Mouse (Mus musculus) Patski (cell line): ENCODE measurements around the gene Nphs1. TPM values are rescaled to one million over a fixed set of nuclear protein-coding genes. Genes with fewer than 3 reads are reported as not detected.

ENCODE experiments used
- ATAC-seq: fragments of 100-300 bp; one replicate; pipeline ENCODE4 v1.8.0; 2021
- CTCF ChIA-PET: fragments of 350-600 bp; sonication (Branson Sonifier 250); formaldehyde crosslinking; loops from one replicate; lab custom pipeline; 2022; ENCODE audit warnings: inconsistent platforms; lab: Charles Lee
- POLR2A ChIA-PET: fragments of 350-600 bp; sonication (Branson Sonifier 250); formaldehyde crosslinking; loops from one replicate; lab custom pipeline; 2022; ENCODE audit warnings: antibody characterized with exemption, inconsistent platforms; lab: Charles Lee
- DNase-seq: peaks from one replicate; pipeline ENCODE4 v3.0.0-alpha.2; 2011; ENCODE audit warnings: low read depth, low spot score
- H3K27me3 ChIP-seq: fragments of 371-371 bp; one replicate; pipeline ENCODE4 v1.5.1; 2021
- CTCF ChIP-seq: fragments of 100-300 bp; IDR thresholded peaks from one replicate; pipeline ENCODE4 v1.5.1; 2021
- in situ Hi-C: fragments of 300-500 bp; cut with MboI; formaldehyde crosslinking; loops from 3 replicates; pipeline ENCODE4 v1.11.1; 2018; ENCODE audit warnings: low pct_unique_long_range_greater_than_20kb, mixed read lengths
- polyA plus RNA-seq: library from polyadenylated mRNA; unstranded; gene quantifications from one replicate; pipeline ENCODE4 v1.2.3, GENCODE M21; 2021

Nphs1 gene
- polyA plus RNA-seq, 1 experiment from 2014 or later, result not detected

DNA sequence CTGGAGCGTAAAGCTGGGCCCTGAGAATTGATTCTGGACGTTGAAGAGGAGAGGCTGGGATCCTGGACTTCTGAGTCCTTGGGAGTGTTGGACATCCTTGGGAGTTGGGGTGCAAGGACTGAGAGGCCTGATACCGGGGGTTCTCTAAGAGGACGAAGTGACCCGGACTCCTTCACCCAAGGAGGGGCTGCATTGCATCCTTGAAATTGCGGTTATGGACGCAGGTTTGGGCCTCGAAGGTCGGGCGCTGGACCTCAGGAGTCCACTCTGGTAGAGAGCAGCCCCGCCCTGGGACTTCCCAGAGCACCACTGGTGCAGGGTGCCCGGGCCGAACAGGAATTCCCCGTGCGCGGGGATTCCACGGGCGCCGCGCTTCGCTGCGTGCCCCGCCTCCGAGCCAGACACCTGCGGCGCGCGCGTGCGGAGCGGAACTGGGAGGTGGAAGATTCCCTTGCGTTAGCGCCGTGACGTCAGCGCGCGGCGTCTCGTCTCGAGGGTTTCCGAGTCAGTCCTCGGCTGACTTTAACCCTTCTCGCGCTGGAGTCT is 36.2 kb upstream of the Nphs1 start:
- peak; percentile 25 for DNase-seq
- POLR2A ChIA-PET, result interaction anchor here (0.6 kb wide), 1 partner anchor 9 kb away, joined by 6 read pairs; no protein-coding TSS in a partner anchor
- peak; percentile 55 for ATAC-seq
- no peak for TF ChIP-seq CTCF
- CTCF ChIA-PET, result interaction anchor here (0.6 kb wide), 1 partner anchor 85 kb away, joined by 3 read pairs; no protein-coding TSS in a partner anchor
- in situ Hi-C loops, result no loop called here
- H3K27me3 ChIP-seq, result no peaks in the 10 kb centered on the region

DNA sequence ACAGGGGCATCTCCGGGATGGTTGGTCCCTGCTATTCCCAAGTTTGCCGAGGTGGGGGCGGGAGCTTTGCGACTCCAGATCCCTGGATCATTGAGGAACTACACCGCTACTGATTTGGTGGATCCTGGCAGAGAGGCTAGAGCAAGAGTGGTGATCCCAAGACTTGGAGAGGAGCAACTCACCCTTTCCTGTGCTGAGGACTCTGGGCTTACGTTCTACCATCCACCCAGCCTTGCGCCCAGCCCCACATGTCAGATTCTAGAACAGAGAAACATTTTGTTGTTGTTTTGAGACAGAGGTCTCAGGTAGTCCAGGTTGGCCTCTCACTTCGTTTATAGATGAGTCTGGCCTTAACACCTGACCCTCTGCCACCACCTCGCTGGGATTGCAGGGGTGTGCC is 35.6 kb upstream of the Nphs1 start:
- ChIA-PET CTCF (no interaction called here), POLR2A (interaction anchor here (0.6 kb wide), 1 partner anchor 8 kb away, joined by 6 read pairs; no protein-coding TSS in a partner anchor)
- no peak for TF ChIP-seq CTCF
- ATAC-seq (peak; percentile 28), DNase-seq (no peak)
- in situ Hi-C loops, result no loop called here
- no peaks in the 10 kb centered on the region for H3K27me3 ChIP-seq

DNA sequence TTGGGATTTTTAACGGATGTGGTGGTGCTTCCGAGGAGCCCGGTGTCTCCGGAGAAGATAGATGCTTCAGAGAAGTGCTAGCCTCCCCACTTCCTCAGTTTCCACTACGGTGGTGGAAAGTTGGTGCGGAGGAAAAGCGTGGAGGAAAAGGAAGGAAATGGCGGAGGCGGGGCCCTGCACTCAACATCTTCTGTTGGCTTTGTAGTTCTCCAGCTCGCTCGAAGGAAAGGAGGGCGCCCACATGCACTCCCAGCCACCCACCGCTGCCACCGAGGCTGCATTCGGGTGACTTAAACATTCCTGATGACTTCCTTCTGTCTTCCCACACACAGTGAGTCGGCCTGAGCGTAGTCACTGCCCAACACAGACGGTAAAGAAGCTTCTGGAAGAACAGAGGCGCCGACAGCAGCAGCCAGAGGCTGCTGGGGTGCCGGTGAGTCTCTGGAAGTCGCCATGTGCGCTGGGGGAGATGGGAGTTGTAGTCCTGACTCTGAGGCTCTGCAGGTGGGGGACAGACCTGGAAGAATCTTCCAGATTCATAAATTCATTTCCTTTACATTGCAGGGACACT is 35.0 kb upstream of the Nphs1 start:
- no peak for TF ChIP-seq CTCF
- DNase-seq, result no peak
- no peak for ATAC-seq
- ChIA-PET POLR2A (no interaction called here), CTCF (no interaction called here)
- no peaks in the 10 kb centered on the region for H3K27me3 ChIP-seq
- in situ Hi-C loops, result no loop called here

DNA sequence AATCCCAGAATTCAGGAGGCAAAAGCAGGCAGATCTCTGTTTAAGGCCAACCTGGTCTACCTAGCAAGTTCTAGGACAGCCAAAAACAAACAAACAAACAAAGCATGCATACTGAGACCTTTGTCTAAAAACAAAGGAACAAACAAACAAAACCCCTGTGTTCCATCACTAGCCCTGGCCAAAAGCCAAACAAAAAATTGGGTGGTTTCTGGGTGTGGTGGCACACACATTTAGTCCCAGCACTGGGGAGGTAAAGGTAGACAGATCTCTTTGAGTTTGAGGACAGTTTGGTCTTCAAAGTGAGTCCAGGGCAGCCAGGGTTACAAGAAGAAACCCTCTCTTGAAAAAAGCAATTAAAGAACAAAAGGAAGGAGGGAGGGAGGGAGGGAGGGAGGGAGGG is 28.8 kb upstream of the Nphs1 start:
- ATAC-seq (no peak), DNase-seq (no peak)
- ChIA-PET POLR2A (no interaction called here), CTCF (interaction anchor here (1.6 kb wide), 1 partner anchor 34 kb away, joined by 3 read pairs; no protein-coding TSS in a partner anchor)
- H3K27me3 ChIP-seq, result no peaks in the 10 kb centered on the region
- in situ Hi-C loops, result loop anchor here (5.0 kb wide), 2 partner anchors 47 to 77 kb away; no protein-coding TSS in a partner anchor
- TF ChIP-seq CTCF, result no peak

DNA sequence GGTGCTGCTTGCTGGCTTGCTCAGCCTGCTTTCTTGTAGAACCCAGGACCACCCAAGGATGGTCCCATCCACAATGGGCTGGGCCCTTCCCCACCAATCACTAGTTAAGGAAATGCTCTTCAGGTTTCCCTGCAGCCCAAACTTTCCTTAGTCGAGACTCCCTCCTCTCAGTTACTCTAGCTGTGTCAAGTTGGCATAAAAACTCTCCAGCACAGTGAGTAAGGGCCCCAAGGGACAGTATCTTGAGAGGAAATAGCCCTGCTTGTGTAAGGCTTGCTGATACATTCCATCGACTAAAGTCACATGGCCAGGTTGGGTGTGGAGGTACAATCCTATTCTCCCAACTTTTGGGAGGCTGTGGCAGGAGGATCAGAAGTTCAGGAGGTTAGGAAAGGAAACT is 27.9 kb upstream of the Nphs1 start:
- TF ChIP-seq CTCF, result no peak
- ChIA-PET CTCF (interaction anchor here (1.5 to 1.6 kb wide), 2 partner anchors 35 to 82 kb away, joined by 3 to 7 read pairs; no protein-coding TSS in a partner anchor), POLR2A (interaction anchor here (0.9 kb wide), 1 partner anchor 95 kb away, joined by 3 read pairs; no protein-coding TSS in a partner anchor)
- no peaks in the 10 kb centered on the region for H3K27me3 ChIP-seq
- ATAC-seq (no peak), DNase-seq (no peak)
- in situ Hi-C loops, result loop anchor here (10.0 kb wide), 1 partner anchor 95 kb away; no protein-coding TSS in a partner anchor

DNA sequence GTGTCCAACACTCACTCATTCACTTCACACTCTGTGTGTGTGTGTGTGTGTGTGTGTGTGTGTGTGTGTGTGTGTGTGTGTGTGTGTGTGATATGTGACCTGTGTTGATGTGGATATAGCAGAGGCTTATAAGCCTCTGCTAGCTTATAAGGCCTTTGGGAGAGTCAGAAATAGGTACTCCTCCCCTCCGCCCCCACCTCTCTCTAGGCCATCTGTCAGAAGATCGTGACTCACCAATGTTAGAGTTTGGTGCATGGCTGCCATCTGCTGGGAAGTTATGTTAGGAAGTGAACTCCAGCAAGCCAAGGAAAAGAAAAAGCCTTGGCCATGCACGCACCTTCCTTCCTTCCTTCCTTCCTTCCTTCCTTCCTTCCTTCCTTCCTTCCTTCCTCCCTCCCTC is 26.3 kb upstream of the Nphs1 start:
- ATAC-seq, result no peak
- no peak for TF ChIP-seq CTCF
- in situ Hi-C loops, result loop anchor here (10.0 kb wide), 1 partner anchor 97 kb away; no protein-coding TSS in a partner anchor
- no peaks in the 10 kb centered on the region for H3K27me3 ChIP-seq
- POLR2A ChIA-PET, result no interaction called here
- DNase-seq, result no peak
- CTCF ChIA-PET, result interaction anchor here (0.6 to 1.5 kb wide), 5 partner anchors 58 to 95 kb away, joined by 3 to 7 read pairs (median 4); partner anchors contain the start of gene Lrfn3

DNA sequence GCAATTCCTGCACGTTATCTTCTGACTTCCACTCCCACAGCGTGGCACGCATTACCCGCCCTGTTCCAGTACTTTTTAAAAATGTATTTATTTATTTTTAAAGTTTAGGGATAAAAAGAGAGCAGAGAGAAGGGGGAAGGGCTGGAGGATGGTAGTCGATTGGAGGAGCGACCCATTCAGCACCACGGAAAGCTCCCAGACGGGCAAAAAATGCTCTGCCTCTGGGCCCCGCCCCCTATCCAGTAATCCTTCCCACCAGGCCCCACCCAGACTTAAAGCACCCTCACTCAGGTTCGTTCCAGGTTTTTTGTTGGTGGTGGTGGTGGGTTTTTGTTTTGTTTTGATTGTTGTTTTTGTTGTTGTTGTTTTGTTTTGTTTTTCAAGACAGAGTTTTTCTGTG is 23.9 kb upstream of the Nphs1 start:
- in situ Hi-C loops, result loop anchor here (10.0 kb wide), 1 partner anchor 99 kb away; no protein-coding TSS in a partner anchor
- no peaks in the 10 kb centered on the region for H3K27me3 ChIP-seq
- ChIA-PET CTCF (interaction anchor here (1.1 to 3.1 kb wide), 2 partner anchors 88 to 98 kb away, joined by 3 to 10 read pairs; no protein-coding TSS in a partner anchor), POLR2A (no interaction called here)
- ATAC-seq, result no peak
- no peak for DNase-seq
- TF ChIP-seq CTCF, result no peak

DNA sequence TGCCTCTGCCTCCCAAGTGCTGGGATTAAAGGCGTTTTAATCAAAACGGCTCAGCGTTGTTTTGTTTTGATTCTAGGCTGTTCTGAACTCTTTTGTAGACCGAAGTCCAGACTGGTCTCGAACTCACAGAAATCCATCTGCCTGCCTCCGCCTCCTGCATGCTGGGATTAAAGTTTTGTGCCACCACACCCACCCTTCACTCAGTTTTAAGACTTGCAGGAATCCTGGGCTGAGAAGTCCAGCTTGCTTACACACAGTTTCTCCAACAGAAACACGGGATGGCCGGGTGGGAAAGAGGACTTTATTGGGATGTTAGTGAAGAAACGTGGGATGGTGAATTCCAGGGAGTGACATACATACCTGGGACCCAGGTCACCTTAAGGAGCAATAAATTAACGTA is 23.4 kb upstream of the Nphs1 start:
- no peaks in the 10 kb centered on the region for H3K27me3 ChIP-seq
- POLR2A ChIA-PET, result no interaction called here
- in situ Hi-C loops, result loop anchor here (5.0 to 10.0 kb wide), 2 partner anchors 38 to 100 kb away; no protein-coding TSS in a partner anchor
- CTCF ChIA-PET, result interaction anchor here (1.1 to 3.1 kb wide), 2 partner anchors 88 to 98 kb away, joined by 3 to 10 read pairs; no protein-coding TSS in a partner anchor
- ATAC-seq, result no peak
- TF ChIP-seq CTCF, result no peak
- DNase-seq, result no peak

DNA sequence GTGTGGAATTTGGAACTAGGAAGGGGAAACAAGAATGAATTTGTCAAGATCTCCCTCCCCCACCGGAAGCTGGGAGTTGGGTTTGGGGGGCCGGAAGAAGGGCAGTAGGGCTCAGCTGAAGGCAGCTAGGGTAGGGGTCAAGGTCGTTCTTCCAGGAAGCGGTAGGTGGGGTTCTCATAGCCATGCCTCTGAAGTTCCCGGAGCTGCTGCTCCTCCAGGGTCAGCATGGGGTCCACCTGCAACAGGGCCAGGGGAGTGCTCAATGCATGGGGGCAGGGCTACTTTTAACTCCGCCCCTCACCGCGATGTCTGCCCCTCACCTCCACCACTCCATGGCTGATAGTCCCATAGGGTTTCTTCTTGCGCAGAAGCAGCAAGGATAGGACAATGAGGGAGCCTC is 23.0 kb upstream of the Nphs1 start:
- ATAC-seq, result no peak

DNA sequence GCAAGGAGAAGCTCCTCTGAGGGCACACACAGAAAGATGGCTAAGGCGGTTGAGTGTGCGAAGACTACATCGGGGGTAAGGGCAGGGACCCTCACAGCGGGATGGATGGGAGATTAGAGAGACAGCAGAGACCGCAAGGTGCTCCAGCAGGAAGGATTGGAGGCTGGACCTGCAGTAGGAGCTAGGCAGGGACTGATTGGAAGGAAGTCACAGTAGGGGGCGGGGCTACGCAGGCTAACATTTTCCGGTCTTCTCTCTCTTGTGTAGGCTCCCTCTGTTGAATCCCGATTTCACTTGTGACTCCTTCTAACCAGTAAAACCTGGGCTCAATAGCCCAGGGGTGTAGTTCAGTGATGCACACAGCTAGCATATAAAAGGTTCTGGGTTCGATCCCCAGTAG is 21.2 kb upstream of the Nphs1 start:
- TF ChIP-seq CTCF, result no peak
- no peaks in the 10 kb centered on the region for H3K27me3 ChIP-seq
- DNase-seq, result no peak
- ChIA-PET CTCF (interaction anchor here (1.0 kb wide), 1 partner anchor 100 kb away, joined by 3 read pairs; no protein-coding TSS in a partner anchor), POLR2A (no interaction called here)
- in situ Hi-C loops, result loop anchor here (5.0 to 10.0 kb wide), 2 partner anchors 35 to 102 kb away; no protein-coding TSS in a partner anchor
- no peak for ATAC-seq

More for the DNA sequence above, 23.0 kb upstream of the Nphs1 start:
- H3K27me3 ChIP-seq, result no peaks in the 10 kb centered on the region
- ChIA-PET POLR2A (no interaction called here), CTCF (interaction anchor here (1.1 to 3.1 kb wide), 2 partner anchors 89 to 99 kb away, joined by 3 to 10 read pairs; no protein-coding TSS in a partner anchor)
- TF ChIP-seq CTCF, result no peak
- in situ Hi-C loops, result loop anchor here (5.0 to 10.0 kb wide), 2 partner anchors 37 to 100 kb away; no protein-coding TSS in a partner anchor
- no peak for DNase-seq

DNA sequence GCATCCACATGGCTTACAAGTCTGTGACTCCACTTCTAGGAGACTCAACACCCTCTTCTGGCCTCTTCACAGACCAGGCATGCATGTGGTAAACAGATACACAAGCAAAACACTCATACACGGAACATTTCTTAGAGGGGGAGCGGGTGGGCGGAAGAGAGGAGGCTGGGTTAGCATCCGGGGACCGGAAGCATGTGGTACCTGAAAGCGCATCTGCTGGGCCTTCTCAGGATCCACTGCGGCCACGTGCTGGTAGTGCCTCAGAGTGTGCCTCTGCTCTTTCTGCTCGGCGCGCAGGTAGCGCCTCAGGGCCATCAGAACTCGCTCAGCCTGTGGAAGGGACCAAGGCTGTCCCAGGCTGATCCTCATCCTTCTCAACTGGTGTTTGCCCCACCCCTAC is 18.4 kb upstream of the Nphs1 start:
- DNase-seq (no peak), ATAC-seq (no peak)
- no peak for TF ChIP-seq CTCF
- POLR2A ChIA-PET, result no interaction called here
- H3K27me3 ChIP-seq, result no peaks in the 10 kb centered on the region
- in situ Hi-C loops, result loop anchor here (5.0 to 10.0 kb wide), 2 partner anchors 33 to 105 kb away; no protein-coding TSS in a partner anchor
- CTCF ChIA-PET, result no interaction called here
